Mouse (Mus musculus) limb, embryonic 10.5 days (tissue): Measurements from ENCODE around the gene Atp5d. TPM values are rescaled to one million over a fixed set of nuclear protein-coding genes. Genes with fewer than 3 reads are reported as not detected.

ENCODE experiments used
- DNase-seq: peaks from one replicate; pipeline ENCODE4 v3.0.0-alpha.2; 2017; ENCODE audit warnings: low spot score
- H3K27ac ChIP-seq: fragments of 300-500 bp; sonication (generic); 2 replicates; pipeline ENCODE4 v1.5.1; 2016; ENCODE audit warnings: mild to moderate bottlenecking
- H3K27me3 ChIP-seq: fragments of 300-500 bp; sonication (generic); 2 replicates; pipeline ENCODE4 v1.6.1; 2016; ENCODE audit warnings: low read depth, mild to moderate bottlenecking; ENCODE audit not compliant: poor library complexity, severe bottlenecking
- H3K36me3 ChIP-seq: fragments of 300-500 bp; sonication (generic); 2 replicates; pipeline ENCODE4 v1.6.1; 2016; ENCODE audit warnings: mild to moderate bottlenecking, moderate library complexity
- H3K4me1 ChIP-seq: fragments of 300-500 bp; sonication (generic); 2 replicates; pipeline ENCODE4 v1.6.1; 2016
- H3K4me3 ChIP-seq: fragments of 300-500 bp; sonication (generic); 2 replicates; pipeline ENCODE4 v1.5.1; 2016; ENCODE audit warnings: mild to moderate bottlenecking, moderate library complexity
- H3K9me3 ChIP-seq: fragments of 300-500 bp; sonication (generic); replicated peaks from 2 replicates; pipeline ENCODE4 v1.6.1; 2016; ENCODE audit warnings: mild to moderate bottlenecking
- WGBS: fragments of 180-500 bp; shearing (Covaris S2); methylation state at CpG from one replicate; pipeline ENCODE4 v1.1.7; 2016; 5-methylcytosine and 5-hydroxymethylcytosine counted together
- polyA plus RNA-seq: library from polyadenylated mRNA; unstranded; fragments of >200 nt; fragmentation: Nextera tagmentation; extraction: Ambion mirVana; gene quantifications from 2 replicates; pipeline ENCODE4 v1.2.1, GENCODE M21; 2016

The Atp5d gene
- polyA plus RNA-seq, 1 experiment from 2014 or later: 487 TPM

GRCm38 (mm10) chr10:80153713-80154112 lies 15.3 kb downstream of the Atp5d start:
- WGBS: 89% methylated on average over 19 of the region's 19 CpGs

GRCm38 (mm10) chr10:80154384-80154783 lies 16.0 kb downstream of the Atp5d start:
- Histone ChIP-seq H3K27ac (no peak overlapping the region), H3K4me3 (peak overlapping the region; percentile 93)

More at GRCm38 (mm10) chr10:80153713-80154112, 15.3 kb downstream of the Atp5d start:
- Histone ChIP-seq H3K36me3 (peaks cover 89% of the 10 kb centered on the region), H3K4me1 (peaks cover 70% of the 10 kb centered on the region), H3K27me3 (no peaks in the 10 kb centered on the region), H3K9me3 (no peaks in the 10 kb centered on the region), H3K4me3 (peak overlapping the region; percentile 93), H3K27ac (peak overlapping the region; percentile 22; the same call in 1 of the 2 replicates)
- no peak for DNase-seq

GRCm38 (mm10) chr10:80155277-80155676 lies 16.8 kb downstream of the Atp5d start:
- WGBS: 57% methylated on average over 1 of the region's 1 CpGs
- H3K36me3 ChIP-seq: peaks cover 90% of the 10 kb centered on the region
- H3K4me3 ChIP-seq: peak overlapping the region; percentile 23

More at GRCm38 (mm10) chr10:80154384-80154783, 16.0 kb downstream of the Atp5d start:
- no peaks in the 10 kb centered on the region for H3K9me3 ChIP-seq
- no peak for DNase-seq
- 90% methylated on average over 7 of the region's 7 CpGs for WGBS
- H3K4me1 ChIP-seq: peaks cover 77% of the 10 kb centered on the region
- no peaks in the 10 kb centered on the region for H3K27me3 ChIP-seq
- H3K36me3 ChIP-seq: peaks cover 94% of the 10 kb centered on the region

GRCm38 (mm10) chr10:80156002-80156751 lies 17.7 kb downstream of the Atp5d start:
- DNase-seq: no peak
- peaks cover 81% of the 10 kb centered on the region for H3K36me3 ChIP-seq
- WGBS: 90% methylated on average over 29 of the region's 29 CpGs
- peak overlapping the region; percentile 28 for H3K4me3 ChIP-seq
- peak overlapping the region; percentile 53 for H3K27ac ChIP-seq
- H3K9me3 ChIP-seq: no peaks in the 10 kb centered on the region
- peaks cover 95% of the 10 kb centered on the region for H3K4me1 ChIP-seq
- H3K27me3 ChIP-seq: no peaks in the 10 kb centered on the region

More at GRCm38 (mm10) chr10:80155277-80155676, 16.8 kb downstream of the Atp5d start:
- Histone ChIP-seq H3K9me3 (no peaks in the 10 kb centered on the region), H3K27me3 (no peaks in the 10 kb centered on the region), H3K4me1 (peaks cover 86% of the 10 kb centered on the region), H3K27ac (peak overlapping the region; percentile 10; the same call in 1 of the 2 replicates)
- no peak for DNase-seq

- DNase-seq: no peak
- Histone ChIP-seq H3K9me3 (no peaks in the 10 kb centered on the region), H3K4me3 (peak overlapping the region; percentile 28; the same call in 1 of the 2 replicates), H3K27ac (peak overlapping the region; percentile 58; the same call in 1 of the 2 replicates), H3K27me3 (no peaks in the 10 kb centered on the region), H3K36me3 (peaks cover 76% of the 10 kb centered on the region), H3K4me1 (peaks cover 100% of the 10 kb centered on the region)
- WGBS: 75% methylated on average over 7 of the region's 7 CpGs
Observed at GRCm38 (mm10) chr10:80156752-80157053, 18.3 kb downstream of the Atp5d start.

- Histone ChIP-seq H3K9me3 (no peaks in the 10 kb centered on the region), H3K36me3 (peaks cover 70% of the 10 kb centered on the region), H3K27me3 (no peaks in the 10 kb centered on the region), H3K4me1 (peaks cover 100% of the 10 kb centered on the region), H3K27ac (peak overlapping the region; percentile 58; the same call in 1 of the 2 replicates), H3K4me3 (0 out of 2 replicates have a peak overlapping the region, but pooled peaks have one; percentile 28)
- DNase-seq: no peak
- 72% methylated on average over 15 of the region's 15 CpGs for WGBS
Observed at GRCm38 (mm10) chr10:80157141-80157929, 18.9 kb downstream of the Atp5d start.

GRCm38 (mm10) chr10:80158307-80158986 lies 20.0 kb downstream of the Atp5d start:
- peaks cover 60% of the 10 kb centered on the region for H3K36me3 ChIP-seq
- peak overlapping the region; percentile 87 for H3K27ac ChIP-seq
- DNase-seq: peak; percentile 74
- 11% methylated on average over 18 of the region's 18 CpGs for whole genome bisulfite sequencing
- no peaks in the 10 kb centered on the region for H3K27me3 ChIP-seq
- peaks cover 99% of the 10 kb centered on the region for H3K4me1 ChIP-seq
- H3K4me3 ChIP-seq: peak overlapping the region; percentile 47
- no peaks in the 10 kb centered on the region for H3K9me3 ChIP-seq

GRCm38 (mm10) chr10:80159021-80159560 lies 20.7 kb downstream of the Atp5d start:
- peaks cover 54% of the 10 kb centered on the region for H3K36me3 ChIP-seq
- H3K4me1 ChIP-seq: peaks cover 98% of the 10 kb centered on the region
- peak overlapping the region; percentile 47 for H3K4me3 ChIP-seq
- 7% methylated on average over 12 of the region's 12 CpGs for WGBS
- H3K9me3 ChIP-seq: no peaks in the 10 kb centered on the region
- H3K27me3 ChIP-seq: no peaks in the 10 kb centered on the region
- peak overlapping the region; percentile 87 for H3K27ac ChIP-seq
- peak; percentile 64 for DNase-seq

GRCm38 (mm10) chr10:80159561-80160454 lies 21.4 kb downstream of the Atp5d start:
- peaks cover 47% of the 10 kb centered on the region for H3K36me3 ChIP-seq
- DNase-seq: peak; percentile 90
- H3K4me3 ChIP-seq: peak overlapping the region; percentile 47
- peaks cover 98% of the 10 kb centered on the region for H3K4me1 ChIP-seq
- WGBS: under 1% methylated on average over 55 of the region's 55 CpGs
- peak overlapping the region; percentile 87 for H3K27ac ChIP-seq
- no peaks in the 10 kb centered on the region for H3K27me3 ChIP-seq
- H3K9me3 ChIP-seq: no peaks in the 10 kb centered on the region

GRCm38 (mm10) chr10:80160455-80161371 lies 22.3 kb downstream of the Atp5d start:
- Histone ChIP-seq H3K36me3 (peaks cover 38% of the 10 kb centered on the region), H3K4me1 (peaks cover 98% of the 10 kb centered on the region), H3K27me3 (no peaks in the 10 kb centered on the region), H3K4me3 (peak overlapping the region; percentile 47), H3K9me3 (no peaks in the 10 kb centered on the region), H3K27ac (peak overlapping the region; percentile 87)
- whole genome bisulfite sequencing: under 1% methylated on average over 33 of the region's 33 CpGs
- DNase-seq: peak; percentile 80
